Mouse (Mus musculus) midbrain, embryonic 16.5 days (tissue): ENCODE measurements around the gene Grk6. TPM values are rescaled to one million over a fixed set of nuclear protein-coding genes. Genes with fewer than 3 reads are reported as not detected.

Experiments
- ATAC-seq: fragments of 200-750 bp; cut with Nextera tagmentation; 2 replicates; pipeline ENCODE4 v1.8.0; 2017; ENCODE audit warnings: moderate TSS enrichment
- H3K27ac ChIP-seq: fragments of 300-500 bp; sonication (generic); 2 replicates; pipeline ENCODE4 v1.5.1; 2014; ENCODE audit warnings: mild to moderate bottlenecking, low read length, mixed read lengths
- H3K27me3 ChIP-seq: fragments of 300-500 bp; sonication (generic); 2 replicates; pipeline ENCODE4 v1.6.1; 2014; ENCODE audit warnings: low read depth, low read length, mixed read lengths; ENCODE audit not compliant: control insufficient read depth, insufficient read depth
- H3K36me3 ChIP-seq: fragments of 300-500 bp; sonication (generic); 2 replicates; pipeline ENCODE4 v1.6.1; 2014; ENCODE audit warnings: mild to moderate bottlenecking, low read length, moderate library complexity, mixed read lengths; ENCODE audit not compliant: control insufficient read depth, insufficient read depth
- H3K4me1 ChIP-seq: fragments of 300-500 bp; sonication (generic); 2 replicates; pipeline ENCODE4 v1.6.1; 2014; ENCODE audit warnings: mild to moderate bottlenecking, low read length, mixed read lengths; ENCODE audit not compliant: control insufficient read depth, insufficient read depth
- H3K4me2 ChIP-seq: fragments of 300-500 bp; sonication (generic); 2 replicates; pipeline ENCODE4 v1.6.1; 2014; ENCODE audit warnings: mild to moderate bottlenecking, low read length, mixed read lengths
- H3K4me3 ChIP-seq: fragments of 300-500 bp; sonication (generic); 2 replicates; pipeline ENCODE4 v1.5.1; 2014; ENCODE audit warnings: low read depth, mild to moderate bottlenecking, low read length, moderate library complexity, mixed read lengths
- H3K9ac ChIP-seq: fragments of 300-500 bp; sonication (generic); 2 replicates; pipeline ENCODE4 v1.6.1; 2014; ENCODE audit warnings: low read depth, low read length, mixed read lengths
- H3K9me3 ChIP-seq: fragments of 300-500 bp; sonication (generic); replicated peaks from 2 replicates; pipeline ENCODE4 v1.6.1; 2014; ENCODE audit warnings: mild to moderate bottlenecking, low read length, mixed read lengths; ENCODE audit not compliant: control insufficient read depth, poor library complexity, severe bottlenecking
- WGBS: fragments of 180-500 bp; shearing (Covaris S2); extraction: QIAGEN DNeasy Blood & Tissue Kit; methylation state at CpG from one replicate; pipeline ENCODE4 v1.1.7; 2014; 5-methylcytosine and 5-hydroxymethylcytosine counted together
- polyA plus RNA-seq: library from polyadenylated mRNA; unstranded; fragments of >200 nt; fragmentation: Nextera tagmentation; extraction: Ambion mirVana; gene quantifications from 2 replicates; pipeline ENCODE4 v1.2.1, GENCODE M21; 2015

The Grk6 gene
- polyA plus RNA-seq, 1 experiment from 2014 or later: 28.3 TPM

- Histone ChIP-seq H3K36me3 (peaks cover 13% of the 10 kb centered on the region), H3K4me1 (peaks cover 43% of the 10 kb centered on the region), H3K4me2 (peak overlapping the region; percentile 99), H3K9ac (peak overlapping the region; percentile 100), H3K4me3 (peak overlapping the region; percentile 83), H3K27ac (peak overlapping the region; percentile 100), H3K27me3 (no peaks in the 10 kb centered on the region), H3K9me3 (no peaks in the 10 kb centered on the region)
- ATAC-seq: no peak
- 21% methylated on average over 14 of the region's 14 CpGs for WGBS
Observed at GRCm38 (mm10) chr13:55486029-55486794, 41.3 kb downstream of the Grk6 start.

- under 1% methylated on average over 29 of the region's 29 CpGs for WGBS
- H3K27ac ChIP-seq: peak overlapping the region; percentile 100
- H3K36me3 ChIP-seq: peaks cover 5% of the 10 kb centered on the region
- peak overlapping the region; percentile 83 for H3K4me3 ChIP-seq
- H3K27me3 ChIP-seq: no peaks in the 10 kb centered on the region
- ATAC-seq: peak; percentile 55
- H3K9ac ChIP-seq: peak overlapping the region; percentile 100
- H3K4me1 ChIP-seq: peaks cover 43% of the 10 kb centered on the region
- H3K9me3 ChIP-seq: no peaks in the 10 kb centered on the region
- H3K4me2 ChIP-seq: peak overlapping the region; percentile 99
Observed at GRCm38 (mm10) chr13:55486916-55487577, 42.2 kb downstream of the Grk6 start.

GRCm38 (mm10) chr13:55487578-55488498, 43.0 kb downstream of the Grk6 start, which contains the start of gene Dbn1:
Dbn1 (minus strand) TSS chr13:55488111.
- no peaks in the 10 kb centered on the region for H3K36me3 ChIP-seq
- ATAC-seq: peak; percentile 76
- H3K4me1 ChIP-seq: peaks cover 37% of the 10 kb centered on the region
- under 1% methylated on average over 30 of the region's 83 CpGs for WGBS
- H3K27ac ChIP-seq: peak within 1 kb of the TSS; percentile 100
- H3K27me3 ChIP-seq: no peaks in the 10 kb centered on the region
- no peaks in the 10 kb centered on the region for H3K9me3 ChIP-seq
- peak within 1 kb of the TSS; percentile 83 for H3K4me3 ChIP-seq
- H3K9ac ChIP-seq: peak within 1 kb of the TSS; percentile 100
- H3K4me2 ChIP-seq: peak within 1 kb of the TSS; percentile 99

- no peak for ATAC-seq
- 21% methylated on average over 2 of the region's 2 CpGs for WGBS
- Histone ChIP-seq H3K27ac (no peak overlapping the region), H3K4me2 (no peak overlapping the region), H3K4me1 (peaks cover 22% of the 10 kb centered on the region), H3K9ac (no peak overlapping the region), H3K9me3 (no peaks in the 10 kb centered on the region), H3K36me3 (no peaks in the 10 kb centered on the region), H3K27me3 (no peaks in the 10 kb centered on the region), H3K4me3 (no peak overlapping the region)
Observed at GRCm38 (mm10) chr13:55494257-55494656, 49.4 kb downstream of the Grk6 start.

- Histone ChIP-seq H3K36me3 (0 out of 2 replicates have a peak, but pooled peaks cover 3% of the 10 kb centered on the region), H3K9me3 (no peaks in the 10 kb centered on the region), H3K4me2 (no peak overlapping the region), H3K27ac (peak overlapping the region; percentile 35; the same call in 1 of the 2 replicates), H3K27me3 (no peaks in the 10 kb centered on the region), H3K4me3 (no peak overlapping the region), H3K9ac (no peak overlapping the region), H3K4me1 (peaks cover 22% of the 10 kb centered on the region)
- WGBS: 10% methylated on average over 18 of the region's 18 CpGs
- 0 out of 2 replicates have a peak, but pooled peaks have one; percentile 21 for ATAC-seq
Observed at GRCm38 (mm10) chr13:55494883-55495621, 50.2 kb downstream of the Grk6 start.

- Histone ChIP-seq H3K4me1 (peaks cover 22% of the 10 kb centered on the region), H3K27me3 (no peaks in the 10 kb centered on the region), H3K4me2 (no peak overlapping the region), H3K4me3 (no peak overlapping the region), H3K36me3 (0 out of 2 replicates have a peak, but pooled peaks cover 3% of the 10 kb centered on the region), H3K27ac (peak overlapping the region; percentile 39; the same call in 1 of the 2 replicates), H3K9ac (no peak overlapping the region), H3K9me3 (no peaks in the 10 kb centered on the region)
- WGBS: 14% methylated on average over 4 of the region's 4 CpGs
- no peak for ATAC-seq
Observed at GRCm38 (mm10) chr13:55495702-55496101, 50.8 kb downstream of the Grk6 start.

- H3K4me1 ChIP-seq: peaks cover 22% of the 10 kb centered on the region
- no peak overlapping the region for H3K9ac ChIP-seq
- ATAC-seq: no peak
- H3K9me3 ChIP-seq: no peaks in the 10 kb centered on the region
- WGBS: 90% methylated on average over 6 of the region's 6 CpGs
- no peak overlapping the region for H3K4me2 ChIP-seq
- H3K36me3 ChIP-seq: 0 out of 2 replicates have a peak, but pooled peaks cover 3% of the 10 kb centered on the region
- H3K27ac ChIP-seq: no peak overlapping the region; the same call in 1 of the 2 replicates
- no peak overlapping the region for H3K4me3 ChIP-seq
- no peaks in the 10 kb centered on the region for H3K27me3 ChIP-seq
Observed at GRCm38 (mm10) chr13:55496661-55497060, 51.8 kb downstream of the Grk6 start.

- no peak overlapping the region for H3K9ac ChIP-seq
- H3K27me3 ChIP-seq: no peaks in the 10 kb centered on the region
- H3K4me2 ChIP-seq: no peak overlapping the region
- H3K9me3 ChIP-seq: no peaks in the 10 kb centered on the region
- no peak overlapping the region for H3K27ac ChIP-seq
- no peak for ATAC-seq
- WGBS: 52% methylated on average over 11 of the region's 11 CpGs
- peaks cover 22% of the 10 kb centered on the region for H3K4me1 ChIP-seq
- no peak overlapping the region for H3K4me3 ChIP-seq
- H3K36me3 ChIP-seq: peaks cover 13% of the 10 kb centered on the region
Observed at GRCm38 (mm10) chr13:55498906-55499305, 54.0 kb downstream of the Grk6 start.
